8 mouse cellular contexts compared by ENCODE assay signal in the genomic region with DNA sequence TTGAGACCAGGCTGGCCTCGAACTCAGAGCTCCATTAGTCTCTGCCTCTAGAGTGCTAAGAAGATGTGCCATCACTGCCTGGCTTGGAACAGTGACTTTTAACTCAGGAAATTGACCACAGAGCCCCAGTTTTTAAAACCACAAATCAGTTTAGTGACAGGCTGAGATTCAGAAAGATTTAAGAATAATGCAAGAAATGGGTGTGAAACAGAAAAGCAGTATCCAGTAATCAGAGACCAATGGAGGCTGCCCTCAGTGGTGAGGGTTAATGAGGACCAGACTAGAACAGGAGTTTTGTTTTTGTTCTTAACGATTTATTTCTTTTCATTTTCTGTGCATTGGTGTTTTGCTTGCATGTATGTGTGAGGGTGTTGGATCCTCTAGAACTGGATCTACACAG. TPM values are rescaled to one million over a fixed set of nuclear protein-coding genes. Genes with fewer than 3 reads are reported as not detected.
A peak's percentile ranks its signal among the peaks of the same experiment; 100 is the strongest.
DNase-seq lines count a peak whose midpoint lies in the region; ATAC-seq lines count a peak whose summit lies in the region.

No protein-coding gene starts in this region.

- H3K9ac ChIP-seq in heart, embryonic 11.5 days (ENCODE audit: low read depth, low read length): peak overlapping the region; percentile 74
- H3K9ac ChIP-seq in forebrain, embryonic 13.5 days: peak overlapping the region; percentile 79; the same call in 1 of the 2 replicates
- H3K9ac ChIP-seq in liver, embryonic 13.5 days: no peak overlapping the region

- peak overlapping the region; percentile 60 for H3K4me3 ChIP-seq in heart, embryonic 11.5 days (ENCODE audit: low read depth, low read length)
- peak overlapping the region; percentile 69; the same call in 1 of the 2 replicates for H3K4me3 ChIP-seq in forebrain, embryonic 13.5 days
- peak overlapping the region; percentile 76; the same call in 1 of the 2 replicates for H3K4me3 ChIP-seq in liver, embryonic 13.5 days (replicated peaks)

- no peak for DNase-seq in heart, adult 8-10 months (ENCODE audit: low spot score)
- peak; percentile 13 for DNase-seq in CD4-positive helper T cell, adult 2 months (ENCODE audit: low read depth, low spot score)
- no peak for DNase-seq in liver, embryonic 13.5 days
- no peak for DNase-seq in B cell, adult 2 months
- DNase-seq in right cerebral cortex, adult 18-20 months: no peak
- DNase-seq in kidney, adult 9 months: no peak

- 86% methylated on average over 2 of the region's 2 CpGs for WGBS in heart, embryonic 11.5 days (ENCODE audit: insufficient replicate concordance)
- WGBS in forebrain, embryonic 13.5 days: 81% methylated on average over 2 of the region's 2 CpGs
- 50% methylated on average over 2 of the region's 2 CpGs for WGBS in liver, embryonic 13.5 days (ENCODE audit: insufficient replicate concordance)

- H3K36me3 ChIP-seq in heart, embryonic 11.5 days (ENCODE audit: control insufficient read depth, insufficient read depth, low read length): peaks cover 11% of the 10 kb centered on the region
- H3K36me3 ChIP-seq in forebrain, embryonic 13.5 days (ENCODE audit: poor library complexity, severe bottlenecking): peaks cover 21% of the 10 kb centered on the region
- H3K36me3 ChIP-seq in liver, embryonic 13.5 days: peaks cover 21% of the 10 kb centered on the region

- peak overlapping the region; percentile 92 for H3K27ac ChIP-seq in heart, embryonic 11.5 days (ENCODE audit: low read depth, low read length)
- H3K27ac ChIP-seq in forebrain, embryonic 13.5 days: peak overlapping the region; percentile 88; the same call in 1 of the 2 replicates
- peak overlapping the region; percentile 91 for H3K27ac ChIP-seq in liver, embryonic 13.5 days

- peaks cover 9% of the 10 kb centered on the region for H3K4me1 ChIP-seq in heart, embryonic 11.5 days (ENCODE audit: control insufficient read depth, insufficient read depth, low read length)
- H3K4me1 ChIP-seq in forebrain, embryonic 13.5 days: peaks cover 21% of the 10 kb centered on the region
- peaks cover 65% of the 10 kb centered on the region for H3K4me1 ChIP-seq in liver, embryonic 13.5 days (replicated peaks)

- H3K27me3 ChIP-seq in heart, embryonic 11.5 days (ENCODE audit: control insufficient read depth, insufficient read depth, low read length): no peaks in the 10 kb centered on the region
- no peaks in the 10 kb centered on the region for H3K27me3 ChIP-seq in forebrain, embryonic 13.5 days
- no peaks in the 10 kb centered on the region for H3K27me3 ChIP-seq in liver, embryonic 13.5 days

- no peaks in the 10 kb centered on the region for H3K9me3 ChIP-seq in heart, embryonic 11.5 days (replicated peaks; ENCODE audit: control insufficient read depth, low read length)
- H3K9me3 ChIP-seq in forebrain, embryonic 13.5 days (replicated peaks): no peaks in the 10 kb centered on the region
- H3K9me3 ChIP-seq in liver, embryonic 13.5 days (replicated peaks): no peaks in the 10 kb centered on the region

- ATAC-seq in heart, embryonic 11.5 days (replicated peaks; ENCODE audit: insufficient number of reproducible peaks, low FRiP score, low TSS enrichment): no peak
- ATAC-seq in forebrain, embryonic 13.5 days: no peak
- ATAC-seq in liver, embryonic 13.5 days (ENCODE audit: low read depth): no peak

- peak overlapping the region; percentile 76 for H3K4me2 ChIP-seq in heart, embryonic 11.5 days
- peak overlapping the region; percentile 79 for H3K4me2 ChIP-seq in forebrain, embryonic 13.5 days
- H3K4me2 ChIP-seq in liver, embryonic 13.5 days: peak overlapping the region; percentile 85

RNA-seq across cellular contexts. Expression of gene Prdx1, which starts 0.7 kb away (rescaled TPM):
- polyA plus RNA-seq in heart, embryonic 11.5 days (2014; fragmentation: Nextera tagmentation; extraction: Ambion mirVana): 1,014 and 1,024 TPM in 2 replicates
- 100 to 1,000 TPM; 475 to 641 (median 529) TPM for total RNA-seq in heart, adult 8-10 months (2022)
- 809 and 818 TPM in 2 replicates for polyA plus RNA-seq in forebrain, embryonic 13.5 days (2015; fragmentation: Nextera tagmentation; extraction: Ambion mirVana)
- polyA plus RNA-seq in liver, embryonic 13.5 days (2015; fragmentation: Nextera tagmentation; extraction: Ambion mirVana): 994 and 1,129 TPM in 2 replicates

RNA-seq across cellular contexts. Expression of gene Mmachc, which starts 23.5 kb away (rescaled TPM):
- 25.5 and 29.1 TPM in 2 replicates for polyA plus RNA-seq in heart, embryonic 11.5 days (2014; fragmentation: Nextera tagmentation; extraction: Ambion mirVana)
- total RNA-seq in heart, adult 8-10 months (2022): 10 to 100 TPM; 61.8 to 72.5 (median 66.4) TPM
- 31.4 and 34.2 TPM in 2 replicates for polyA plus RNA-seq in forebrain, embryonic 13.5 days (2015; fragmentation: Nextera tagmentation; extraction: Ambion mirVana)
- polyA plus RNA-seq in liver, embryonic 13.5 days (2015; fragmentation: Nextera tagmentation; extraction: Ambion mirVana): 13.6 and 17.1 TPM in 2 replicates

RNA-seq across cellular contexts. Expression of gene Ccdc163, which starts 23.6 kb away (rescaled TPM):
- polyA plus RNA-seq in heart, embryonic 11.5 days (2014; fragmentation: Nextera tagmentation; extraction: Ambion mirVana): 16.3 and 21.0 TPM in 2 replicates
- total RNA-seq in heart, adult 8-10 months (2022): 1 to 10 TPM; 3.0 to 5.7 (median 4.1) TPM
- polyA plus RNA-seq in forebrain, embryonic 13.5 days (2015; fragmentation: Nextera tagmentation; extraction: Ambion mirVana): 26.1 and 27.0 TPM in 2 replicates
- polyA plus RNA-seq in liver, embryonic 13.5 days (2015; fragmentation: Nextera tagmentation; extraction: Ambion mirVana): 13.3 and 13.7 TPM in 2 replicates

RNA-seq across cellular contexts. Expression of gene Akr1a1, which starts 33.2 kb away (rescaled TPM):
- polyA plus RNA-seq in heart, embryonic 11.5 days (2014; fragmentation: Nextera tagmentation; extraction: Ambion mirVana): 645 and 676 TPM in 2 replicates
- 100 to 1,000 TPM; 297 to 332 (median 327) TPM for total RNA-seq in heart, adult 8-10 months (2022)
- polyA plus RNA-seq in forebrain, embryonic 13.5 days (2015; fragmentation: Nextera tagmentation; extraction: Ambion mirVana): 657 and 694 TPM in 2 replicates
- 273 and 281 TPM in 2 replicates for polyA plus RNA-seq in liver, embryonic 13.5 days (2015; fragmentation: Nextera tagmentation; extraction: Ambion mirVana)

RNA-seq across cellular contexts. Expression of gene Tesk2, which starts 36.1 kb away (rescaled TPM):
- polyA plus RNA-seq in heart, embryonic 11.5 days (2014; fragmentation: Nextera tagmentation; extraction: Ambion mirVana): 3.2 and 4.6 TPM in 2 replicates
- total RNA-seq in heart, adult 8-10 months (2022): 1 to 10 TPM; 1.6 to 3.3 (median 2.3) TPM
- 5.3 and 5.8 TPM in 2 replicates for polyA plus RNA-seq in forebrain, embryonic 13.5 days (2015; fragmentation: Nextera tagmentation; extraction: Ambion mirVana)
- polyA plus RNA-seq in liver, embryonic 13.5 days (2015; fragmentation: Nextera tagmentation; extraction: Ambion mirVana): 2.1 and 2.5 TPM in 2 replicates
